Mouse (Mus musculus): ENCODE measurements around the gene Prpf6. TPM values are rescaled to one million over a fixed set of nuclear protein-coding genes. Genes with fewer than 3 reads are reported as not detected.

Gene Prpf6
- polyA plus RNA-seq, 1 experiment from 2014 or later, result 50.3 TPM

GRCm38 (mm10) chr2:181635865-181636264 is 44.2 kb downstream of the Prpf6 start:
- WGBS, result 94% methylated on average over 3 of the region's 3 CpGs
- no peak overlapping the region for H3K27ac ChIP-seq (ENCODE audit: low read depth, low read length)
- H3K9me3 ChIP-seq (ENCODE audit: control insufficient read depth, low read length), result no peaks in the 10 kb centered on the region
- H3K4me1 ChIP-seq (ENCODE audit: control insufficient read depth, insufficient read depth, low read length), result no peaks in the 10 kb centered on the region
- H3K4me3 ChIP-seq (ENCODE audit: low read depth, low read length), result no peak overlapping the region
- peaks cover 59% of the 10 kb centered on the region for H3K36me3 ChIP-seq (ENCODE audit: control insufficient read depth, insufficient read depth, low read length)
- no peak overlapping the region for H3K9ac ChIP-seq (replicated peaks; ENCODE audit: low read depth, low read length)
- H3K27me3 ChIP-seq (ENCODE audit: control insufficient read depth, insufficient read depth, low read length), result no peaks in the 10 kb centered on the region
- ATAC-seq (ENCODE audit: low read depth), result no peak
- no peak overlapping the region for H3K4me2 ChIP-seq (ENCODE audit: low read depth, low read length)

GRCm38 (mm10) chr2:181644361-181644760 is 52.7 kb downstream of the Prpf6 start:
- no peaks in the 10 kb centered on the region for H3K27me3 ChIP-seq (ENCODE audit: control insufficient read depth, insufficient read depth, low read length)
- peaks cover 49% of the 10 kb centered on the region for H3K36me3 ChIP-seq (ENCODE audit: control insufficient read depth, insufficient read depth, low read length)
- no peak overlapping the region for H3K9ac ChIP-seq (replicated peaks; ENCODE audit: low read depth, low read length)
- 85% methylated on average over 2 of the region's 2 CpGs for WGBS
- no peak for ATAC-seq (ENCODE audit: low read depth)
- no peak overlapping the region for H3K4me3 ChIP-seq (ENCODE audit: low read depth, low read length)
- H3K4me1 ChIP-seq (ENCODE audit: control insufficient read depth, insufficient read depth, low read length), result no peaks in the 10 kb centered on the region
- no peak overlapping the region for H3K4me2 ChIP-seq (ENCODE audit: low read depth, low read length)
- H3K27ac ChIP-seq (ENCODE audit: low read depth, low read length), result no peak overlapping the region
- no peaks in the 10 kb centered on the region for H3K9me3 ChIP-seq (ENCODE audit: control insufficient read depth, low read length)

DNA sequence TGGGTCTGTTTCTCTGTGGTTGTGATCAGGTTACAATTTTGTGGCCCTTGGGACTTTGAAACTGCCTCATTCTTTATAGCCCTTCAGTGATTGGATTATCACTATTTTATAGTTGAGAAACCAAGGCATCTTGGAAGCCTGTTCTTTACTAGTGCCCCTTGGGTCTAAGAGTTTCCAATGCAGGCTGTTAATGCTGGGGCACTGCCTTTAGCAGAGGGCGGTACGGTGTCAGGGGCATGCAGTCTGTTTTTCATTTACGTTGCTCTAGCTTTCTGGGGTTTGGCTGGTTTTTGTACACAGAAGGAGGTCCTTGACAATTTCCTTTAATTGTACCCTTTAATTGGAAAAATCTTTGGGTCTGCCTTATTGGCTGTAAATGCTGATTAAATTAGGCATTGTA is 54.0 kb downstream of the Prpf6 start:
- H3K36me3 ChIP-seq (ENCODE audit: control insufficient read depth, insufficient read depth, low read length), result peaks cover 59% of the 10 kb centered on the region
- H3K4me2 ChIP-seq (ENCODE audit: low read depth, low read length), result no peak overlapping the region
- H3K9me3 ChIP-seq (ENCODE audit: control insufficient read depth, low read length), result no peaks in the 10 kb centered on the region
- no peak overlapping the region for H3K27ac ChIP-seq (ENCODE audit: low read depth, low read length)
- no peak for ATAC-seq (ENCODE audit: low read depth)
- no peaks in the 10 kb centered on the region for H3K27me3 ChIP-seq (ENCODE audit: control insufficient read depth, insufficient read depth, low read length)
- no peak overlapping the region for H3K9ac ChIP-seq (replicated peaks; ENCODE audit: low read depth, low read length)
- no peaks in the 10 kb centered on the region for H3K4me1 ChIP-seq (ENCODE audit: control insufficient read depth, insufficient read depth, low read length)
- no peak overlapping the region for H3K4me3 ChIP-seq (ENCODE audit: low read depth, low read length)
- 86% methylated on average over 3 of the region's 3 CpGs for WGBS

DNA sequence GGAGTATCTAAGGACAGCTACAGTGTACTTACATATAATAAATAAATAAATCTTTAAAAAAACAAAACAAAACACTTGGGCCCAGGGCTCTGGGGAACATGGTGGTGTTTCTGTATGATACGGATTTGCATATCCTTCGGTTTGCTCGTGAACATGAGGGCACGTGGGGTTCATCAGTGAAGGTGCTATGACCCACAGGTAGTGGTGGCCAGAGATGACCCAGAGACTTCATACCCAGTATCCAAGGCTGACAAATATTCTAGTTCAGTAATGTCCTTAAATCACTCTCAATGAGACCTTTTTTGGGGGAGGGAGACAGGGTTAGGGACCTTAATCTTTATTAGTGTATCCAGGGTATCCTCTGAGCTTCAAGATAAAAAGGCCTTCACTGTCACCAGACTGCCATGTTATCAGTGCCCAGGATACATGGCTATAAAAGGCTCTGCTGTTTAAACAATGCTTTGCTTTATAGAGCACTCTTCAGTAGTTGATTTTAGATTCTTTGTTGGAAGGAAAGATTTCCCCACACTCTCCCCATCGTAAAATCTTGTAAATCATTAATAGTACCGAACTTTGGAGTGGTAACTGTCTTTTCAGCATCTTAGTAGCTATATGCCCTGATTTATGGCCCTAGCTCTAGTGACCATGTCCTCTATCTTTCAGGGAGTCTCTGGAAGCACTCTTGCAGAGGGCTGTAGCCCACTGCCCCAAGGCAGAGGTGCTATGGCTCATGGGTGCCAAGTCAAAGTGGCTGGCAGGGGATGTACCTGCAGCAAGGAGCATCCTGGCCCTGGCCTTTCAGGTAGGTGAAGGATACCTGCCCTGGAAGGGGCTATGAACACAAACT is 55.2 kb downstream of the Prpf6 start:
- H3K36me3 ChIP-seq (ENCODE audit: control insufficient read depth, insufficient read depth, low read length), result peaks cover 57% of the 10 kb centered on the region
- no peak overlapping the region for H3K27ac ChIP-seq (ENCODE audit: low read depth, low read length)
- no peaks in the 10 kb centered on the region for H3K4me1 ChIP-seq (ENCODE audit: control insufficient read depth, insufficient read depth, low read length)
- no peaks in the 10 kb centered on the region for H3K27me3 ChIP-seq (ENCODE audit: control insufficient read depth, insufficient read depth, low read length)
- WGBS, result 85% methylated on average over 6 of the region's 6 CpGs
- ATAC-seq (ENCODE audit: low read depth), result no peak
- H3K4me3 ChIP-seq (ENCODE audit: low read depth, low read length), result no peak overlapping the region
- H3K9me3 ChIP-seq (ENCODE audit: control insufficient read depth, low read length), result no peaks in the 10 kb centered on the region
- H3K9ac ChIP-seq (replicated peaks; ENCODE audit: low read depth, low read length), result no peak overlapping the region
- H3K4me2 ChIP-seq (ENCODE audit: low read depth, low read length), result no peak overlapping the region

- WGBS, result 91% methylated on average over 10 of the region's 10 CpGs
- H3K36me3 ChIP-seq (ENCODE audit: control insufficient read depth, insufficient read depth, low read length), result peaks cover 68% of the 10 kb centered on the region
- no peak overlapping the region for H3K4me3 ChIP-seq (ENCODE audit: low read depth, low read length)
- H3K27me3 ChIP-seq (ENCODE audit: control insufficient read depth, insufficient read depth, low read length), result no peaks in the 10 kb centered on the region
- no peak overlapping the region for H3K9ac ChIP-seq (replicated peaks; ENCODE audit: low read depth, low read length)
- no peaks in the 10 kb centered on the region for H3K9me3 ChIP-seq (ENCODE audit: control insufficient read depth, low read length)
- no peak overlapping the region for H3K4me2 ChIP-seq (ENCODE audit: low read depth, low read length)
- ATAC-seq (ENCODE audit: low read depth), result no peak
- no peak overlapping the region for H3K27ac ChIP-seq (ENCODE audit: low read depth, low read length)
- H3K4me1 ChIP-seq (ENCODE audit: control insufficient read depth, insufficient read depth, low read length), result no peaks in the 10 kb centered on the region
Measured at GRCm38 (mm10) chr2:181648926-181649325, 57.3 kb downstream of the Prpf6 start.

GRCm38 (mm10) chr2:181653065-181653464 is 61.4 kb downstream of the Prpf6 start:
- H3K27me3 ChIP-seq (ENCODE audit: control insufficient read depth, insufficient read depth, low read length), result no peaks in the 10 kb centered on the region
- H3K4me1 ChIP-seq (ENCODE audit: control insufficient read depth, insufficient read depth, low read length), result no peaks in the 10 kb centered on the region
- ATAC-seq (ENCODE audit: low read depth), result no peak
- H3K9ac ChIP-seq (replicated peaks; ENCODE audit: low read depth, low read length), result no peak overlapping the region
- no peak overlapping the region for H3K4me2 ChIP-seq (ENCODE audit: low read depth, low read length)
- no peak overlapping the region for H3K4me3 ChIP-seq (ENCODE audit: low read depth, low read length)
- H3K27ac ChIP-seq (ENCODE audit: low read depth, low read length), result no peak overlapping the region
- H3K36me3 ChIP-seq (ENCODE audit: control insufficient read depth, insufficient read depth, low read length), result peaks cover 75% of the 10 kb centered on the region
- H3K9me3 ChIP-seq (ENCODE audit: control insufficient read depth, low read length), result no peaks in the 10 kb centered on the region

- Histone ChIP-seq H3K27ac (ENCODE audit: low read depth, low read length) (no peak overlapping the region), H3K4me2 (ENCODE audit: low read depth, low read length) (no peak overlapping the region), H3K4me1 (ENCODE audit: control insufficient read depth, insufficient read depth, low read length) (no peaks in the 10 kb centered on the region), H3K9me3 (ENCODE audit: control insufficient read depth, low read length) (no peaks in the 10 kb centered on the region), H3K36me3 (ENCODE audit: control insufficient read depth, insufficient read depth, low read length) (peaks cover 70% of the 10 kb centered on the region), H3K27me3 (ENCODE audit: control insufficient read depth, insufficient read depth, low read length) (no peaks in the 10 kb centered on the region), H3K4me3 (ENCODE audit: low read depth, low read length) (no peak overlapping the region), H3K9ac (replicated peaks; ENCODE audit: low read depth, low read length) (no peak overlapping the region)
- ATAC-seq (ENCODE audit: low read depth), result no peak
- 88% methylated on average over 1 of the region's 1 CpGs for WGBS
Measured at GRCm38 (mm10) chr2:181653523-181653922, 61.9 kb downstream of the Prpf6 start.

- ATAC-seq (ENCODE audit: low read depth), result no peak
Measured at GRCm38 (mm10) chr2:181656734-181657133, 65.1 kb downstream of the Prpf6 start, which contains the start of gene Gm29797. Gene Gm29797 (plus strand): TSS chr2:181657034.

DNA sequence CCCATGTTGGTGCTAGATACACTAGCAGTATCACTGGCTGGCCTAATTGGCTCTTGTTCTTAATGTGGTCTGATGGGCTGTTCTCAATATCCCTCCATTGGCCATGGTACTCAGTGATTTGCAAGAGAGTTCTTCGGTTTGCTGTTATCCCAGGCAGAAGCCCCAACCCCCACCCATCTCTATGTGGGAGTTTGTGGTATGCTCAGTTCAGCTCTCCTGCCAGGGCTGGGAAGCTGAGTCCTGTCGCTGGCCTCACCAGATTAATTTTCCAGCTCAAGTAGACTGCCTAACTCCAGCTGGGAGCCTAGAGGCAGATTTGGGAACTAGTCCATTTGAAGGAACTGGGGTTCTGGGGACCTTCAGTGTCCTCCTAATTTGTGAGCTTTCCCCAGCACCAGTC is 65.8 kb downstream of the Prpf6 start:
- Histone ChIP-seq H3K9me3 (ENCODE audit: control insufficient read depth, low read length) (no peaks in the 10 kb centered on the region), H3K4me2 (ENCODE audit: low read depth, low read length) (no peak overlapping the region), H3K27me3 (ENCODE audit: control insufficient read depth, insufficient read depth, low read length) (no peaks in the 10 kb centered on the region), H3K9ac (replicated peaks; ENCODE audit: low read depth, low read length) (no peak overlapping the region), H3K4me3 (ENCODE audit: low read depth, low read length) (no peak overlapping the region), H3K4me1 (ENCODE audit: control insufficient read depth, insufficient read depth, low read length) (no peaks in the 10 kb centered on the region), H3K36me3 (ENCODE audit: control insufficient read depth, insufficient read depth, low read length) (peaks cover 38% of the 10 kb centered on the region), H3K27ac (ENCODE audit: low read depth, low read length) (no peak overlapping the region)
- WGBS, result 88% methylated on average over 2 of the region's 2 CpGs
- ATAC-seq (ENCODE audit: low read depth), result no peak

More at GRCm38 (mm10) chr2:181656734-181657133, 65.1 kb downstream of the Prpf6 start, which contains the start of gene Gm29797:
- Histone ChIP-seq H3K4me2 (ENCODE audit: low read depth, low read length) (no peak within 1 kb of the TSS), H3K4me3 (ENCODE audit: low read depth, low read length) (no peak within 1 kb of the TSS), H3K9ac (replicated peaks; ENCODE audit: low read depth, low read length) (no peak within 1 kb of the TSS), H3K27ac (ENCODE audit: low read depth, low read length) (no peak within 1 kb of the TSS), H3K9me3 (ENCODE audit: control insufficient read depth, low read length) (no peaks in the 10 kb centered on the region), H3K4me1 (ENCODE audit: control insufficient read depth, insufficient read depth, low read length) (no peaks in the 10 kb centered on the region), H3K36me3 (ENCODE audit: control insufficient read depth, insufficient read depth, low read length) (peaks cover 45% of the 10 kb centered on the region), H3K27me3 (ENCODE audit: control insufficient read depth, insufficient read depth, low read length) (no peaks in the 10 kb centered on the region)
- WGBS, result 66% methylated on average over 3 of the region's 3 CpGs
